Mouse (Mus musculus): ENCODE data around the gene Hes3.

DNA sequence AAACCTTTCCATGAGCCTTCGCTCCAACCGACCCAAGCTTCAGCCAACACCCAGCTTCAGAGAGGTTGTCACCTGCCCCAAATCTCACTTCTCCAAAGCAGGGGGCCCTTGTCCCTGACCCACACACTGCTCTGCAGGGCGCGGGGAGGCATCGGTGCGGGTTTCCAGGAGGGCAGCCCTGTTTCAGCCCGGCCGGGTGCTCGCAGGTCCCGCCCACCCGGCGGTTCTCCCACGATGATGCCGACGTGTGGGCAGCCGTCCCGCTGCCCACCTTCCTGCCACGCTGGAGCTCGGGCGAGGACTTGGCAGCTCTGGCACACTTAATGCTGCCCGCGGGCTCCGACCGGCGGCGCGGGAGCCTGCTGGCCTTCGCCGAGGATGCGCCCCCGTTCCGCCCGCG is 8.7 kb downstream of the Hes3 start:
- TF ChIP-seq POLR2A (IDR thresholded peaks at IDR 0.05; ENCODE audit: borderline replicate concordance, low read depth, low read length) (no peak), CTCF (IDR thresholded peaks at IDR 0.05; ENCODE audit: low read depth, low read length) (no peak)
